Mouse (Mus musculus) ES-E14 (cell line): ENCODE results near the gene Cmtr1.

Experiments
- HCFC1 ChIP-seq: IDR thresholded peaks from 2 replicates; pipeline ENCODE4 v1.6.1; 2012; ENCODE audit warnings: low read length, inconsistent platforms, borderline replicate concordance; ENCODE audit not compliant: insufficient read depth
- MAFK ChIP-seq: IDR thresholded peaks from 2 replicates; pipeline ENCODE4 v1.6.1; 2014; ENCODE audit warnings: mild to moderate bottlenecking, low read depth, low read length, inconsistent platforms; ENCODE audit not compliant: insufficient read depth

- TF ChIP-seq HCFC1 (no peak), MAFK (no peak)
Measured at GRCm38 (mm10) chr17:29629620-29630019, 30.8 kb upstream of the Cmtr1 start.
